Mouse (Mus musculus) neural tube, embryonic 14.5 days (tissue): ENCODE measurements around the gene Hipk4. TPM values are rescaled to one million over a fixed set of nuclear protein-coding genes. Genes with fewer than 3 reads are reported as not detected.

Experiments
- ATAC-seq: fragments of 200-750 bp; cut with Nextera tagmentation; 2 replicates; pipeline ENCODE4 v1.8.0; 2017; ENCODE audit warnings: low read depth, mild to moderate bottlenecking, moderate TSS enrichment, moderate library complexity
- H3K27ac ChIP-seq: fragments of 300-500 bp; sonication (generic); 2 replicates; pipeline ENCODE4 v1.5.1; 2014; ENCODE audit warnings: low read depth, mild to moderate bottlenecking, control low read depth, low read length, moderate library complexity, mixed read lengths
- H3K27me3 ChIP-seq: fragments of 300-500 bp; sonication (generic); 2 replicates; pipeline ENCODE4 v1.6.1; 2014; ENCODE audit warnings: low read length; ENCODE audit not compliant: control insufficient read depth, insufficient read depth
- H3K36me3 ChIP-seq: fragments of 300-500 bp; sonication (generic); 2 replicates; pipeline ENCODE4 v1.6.1; 2014; ENCODE audit warnings: low read length, mixed read lengths; ENCODE audit not compliant: control insufficient read depth, insufficient read depth
- H3K4me1 ChIP-seq: fragments of 300-500 bp; sonication (generic); 2 replicates; pipeline ENCODE4 v1.6.1; 2014; ENCODE audit warnings: low read length; ENCODE audit not compliant: control insufficient read depth, insufficient read depth
- H3K4me2 ChIP-seq: fragments of 300-500 bp; sonication (generic); 2 replicates; pipeline ENCODE4 v1.6.1; 2014; ENCODE audit warnings: mild to moderate bottlenecking, low read depth, low read length, control low read depth
- H3K4me3 ChIP-seq: fragments of 300-500 bp; sonication (generic); 2 replicates; pipeline ENCODE4 v1.5.1; 2014; ENCODE audit warnings: low read depth, low read length, control low read depth, mixed read lengths
- H3K9ac ChIP-seq: fragments of 300-500 bp; sonication (generic); replicated peaks from 2 replicates; pipeline ENCODE4 v1.6.1; 2014; ENCODE audit warnings: low read depth, mild to moderate bottlenecking, control low read depth, low read length, mixed read lengths
- H3K9me3 ChIP-seq: fragments of 300-500 bp; sonication (generic); 2 replicates; pipeline ENCODE4 v1.6.1; 2016; ENCODE audit warnings: low read length; ENCODE audit not compliant: control insufficient read depth
- WGBS: fragments of 180-500 bp; shearing (Covaris S2); extraction: QIAGEN DNeasy Blood & Tissue Kit; methylation state at CpG from one replicate; pipeline ENCODE4 v1.1.7; 2014; 5-methylcytosine and 5-hydroxymethylcytosine counted together
- polyA plus RNA-seq: library from polyadenylated mRNA; unstranded; fragments of >200 nt; fragmentation: Nextera tagmentation; extraction: Ambion mirVana; gene quantifications from 2 replicates; pipeline ENCODE4 v1.2.1, GENCODE M21; 2014

Gene Hipk4
- polyA plus RNA-seq, 1 experiment from 2014 or later, result 2.1 TPM

- Histone ChIP-seq H3K27me3 (no peaks in the 10 kb centered on the region), H3K9ac (no peak overlapping the region), H3K4me1 (peaks cover 6% of the 10 kb centered on the region), H3K4me3 (no peak overlapping the region), H3K4me2 (peak overlapping the region; percentile 78; the same call in 1 of the 2 replicates), H3K27ac (no peak overlapping the region), H3K9me3 (no peaks in the 10 kb centered on the region), H3K36me3 (peaks cover 19% of the 10 kb centered on the region; the same call in 1 of the 2 replicates)
- no peak for ATAC-seq
- WGBS, result 89% methylated on average over 6 of the region's 6 CpGs
Measured at GRCm38 (mm10) chr7:27540935-27541334, 17.9 kb downstream of the Hipk4 start.

GRCm38 (mm10) chr7:27541431-27541830 lies 18.4 kb downstream of the Hipk4 start:
- Histone ChIP-seq H3K9ac (peak overlapping the region; percentile 63; the same call in 1 of the 2 replicates), H3K4me2 (peak overlapping the region; percentile 78), H3K4me1 (peaks cover 6% of the 10 kb centered on the region), H3K36me3 (peaks cover 15% of the 10 kb centered on the region; the same call in 1 of the 2 replicates), H3K27ac (no peak overlapping the region), H3K9me3 (no peaks in the 10 kb centered on the region), H3K4me3 (peak overlapping the region; percentile 52), H3K27me3 (no peaks in the 10 kb centered on the region)
- 58% methylated on average over 16 of the region's 16 CpGs for WGBS
- peak; percentile 33 for ATAC-seq

GRCm38 (mm10) chr7:27541922-27542321 lies 18.9 kb downstream of the Hipk4 start:
- Histone ChIP-seq H3K4me3 (peak overlapping the region; percentile 52), H3K4me2 (peak overlapping the region; percentile 78), H3K36me3 (peaks cover 15% of the 10 kb centered on the region; the same call in 1 of the 2 replicates), H3K27ac (no peak overlapping the region), H3K9me3 (no peaks in the 10 kb centered on the region), H3K4me1 (peaks cover 6% of the 10 kb centered on the region), H3K27me3 (no peaks in the 10 kb centered on the region), H3K9ac (peak overlapping the region; percentile 63)
- 59% methylated on average over 5 of the region's 5 CpGs for WGBS
- ATAC-seq, result 0 out of 2 replicates have a peak, but pooled peaks have one; percentile 2

- 2% methylated on average over 30 of the region's 30 CpGs for WGBS
- Histone ChIP-seq H3K4me2 (peak overlapping the region; percentile 78), H3K4me1 (peaks cover 6% of the 10 kb centered on the region), H3K9ac (peak overlapping the region; percentile 63), H3K4me3 (peak overlapping the region; percentile 52), H3K27ac (no peak overlapping the region), H3K9me3 (no peaks in the 10 kb centered on the region), H3K27me3 (no peaks in the 10 kb centered on the region), H3K36me3 (peaks cover 9% of the 10 kb centered on the region; the same call in 1 of the 2 replicates)
- ATAC-seq, result peak; percentile 94
Measured at GRCm38 (mm10) chr7:27542392-27543033, 19.4 kb downstream of the Hipk4 start.

GRCm38 (mm10) chr7:27543065-27543464 lies 20.0 kb downstream of the Hipk4 start:
- peak overlapping the region; percentile 78 for H3K4me2 ChIP-seq
- H3K27me3 ChIP-seq, result no peaks in the 10 kb centered on the region
- no peak overlapping the region for H3K27ac ChIP-seq
- H3K9me3 ChIP-seq, result no peaks in the 10 kb centered on the region
- peaks cover 5% of the 10 kb centered on the region; the same call in 1 of the 2 replicates for H3K36me3 ChIP-seq
- H3K9ac ChIP-seq, result peak overlapping the region; percentile 63; the same call in 1 of the 2 replicates
- H3K4me1 ChIP-seq, result peaks cover 6% of the 10 kb centered on the region
- ATAC-seq, result peak; percentile 9; the same call in 1 of the 2 replicates
- H3K4me3 ChIP-seq, result peak overlapping the region; percentile 52
- 53% methylated on average over 6 of the region's 6 CpGs for WGBS

GRCm38 (mm10) chr7:27543851-27544250 lies 20.8 kb downstream of the Hipk4 start:
- Histone ChIP-seq H3K27me3 (no peaks in the 10 kb centered on the region), H3K36me3 (peaks cover 5% of the 10 kb centered on the region; the same call in 1 of the 2 replicates), H3K9ac (no peak overlapping the region), H3K9me3 (no peaks in the 10 kb centered on the region), H3K27ac (no peak overlapping the region), H3K4me3 (no peak overlapping the region), H3K4me2 (no peak overlapping the region), H3K4me1 (peaks cover 6% of the 10 kb centered on the region)
- WGBS, result 89% methylated on average over 4 of the region's 4 CpGs
- ATAC-seq, result no peak

- H3K9me3 ChIP-seq, result no peaks in the 10 kb centered on the region
- ATAC-seq, result no peak
- no peaks in the 10 kb centered on the region for H3K27me3 ChIP-seq
- H3K27ac ChIP-seq, result no peak overlapping the region
- no peak overlapping the region for H3K4me2 ChIP-seq
- no peak overlapping the region for H3K4me3 ChIP-seq
- peaks cover 5% of the 10 kb centered on the region; the same call in 1 of the 2 replicates for H3K36me3 ChIP-seq
- H3K4me1 ChIP-seq, result peaks cover 6% of the 10 kb centered on the region
- no peak overlapping the region for H3K9ac ChIP-seq
- 88% methylated on average over 12 of the region's 12 CpGs for whole genome bisulfite sequencing
Measured at GRCm38 (mm10) chr7:27544675-27545370, 21.8 kb downstream of the Hipk4 start.

- no peak for ATAC-seq
- Histone ChIP-seq H3K9ac (no peak overlapping the region), H3K4me2 (no peak overlapping the region), H3K27ac (no peak overlapping the region), H3K27me3 (no peaks in the 10 kb centered on the region), H3K4me1 (peaks cover 7% of the 10 kb centered on the region; the same call in 1 of the 2 replicates), H3K9me3 (no peaks in the 10 kb centered on the region), H3K4me3 (no peak overlapping the region), H3K36me3 (no peaks in the 10 kb centered on the region)
- 91% methylated on average over 6 of the region's 6 CpGs for WGBS
Measured at GRCm38 (mm10) chr7:27549597-27549996, 26.5 kb downstream of the Hipk4 start.

GRCm38 (mm10) chr7:27552070-27552469 lies 29.0 kb downstream of the Hipk4 start:
- Histone ChIP-seq H3K4me3 (peak overlapping the region; percentile 48), H3K4me1 (peaks cover 7% of the 10 kb centered on the region; the same call in 1 of the 2 replicates), H3K9ac (no peak overlapping the region), H3K4me2 (peak overlapping the region; percentile 68; the same call in 1 of the 2 replicates), H3K9me3 (no peaks in the 10 kb centered on the region), H3K27me3 (no peaks in the 10 kb centered on the region), H3K36me3 (peaks cover 6% of the 10 kb centered on the region; the same call in 1 of the 2 replicates), H3K27ac (no peak overlapping the region)
- 60% methylated on average over 5 of the region's 5 CpGs for WGBS
- ATAC-seq, result no peak
